ENCODE assay signal across 8 mouse cellular contexts in genomic region chr7:79535251-79536111, GRCm38 (mm10).
DNase-seq lines count a peak whose midpoint lies in the region; ATAC-seq lines count a peak whose summit lies in the region.

No protein-coding gene starts in this region.

- H3K9me3 ChIP-seq in limb, embryonic 13.5 days, result no peaks in the 10 kb centered on the region
- H3K9me3 ChIP-seq in neural tube, embryonic 14.5 days (ENCODE audit: control insufficient read depth, low read length), result no peaks in the 10 kb centered on the region

- H3K4me1 ChIP-seq in limb, embryonic 13.5 days, result peaks cover 18% of the 10 kb centered on the region
- peaks cover 24% of the 10 kb centered on the region; the same call in 1 of the 2 replicates for H3K4me1 ChIP-seq in neural tube, embryonic 14.5 days (ENCODE audit: control insufficient read depth, insufficient read depth, low read length)

- H3K4me3 ChIP-seq in limb, embryonic 13.5 days, result peak overlapping the region; percentile 44
- H3K4me3 ChIP-seq in neural tube, embryonic 14.5 days (ENCODE audit: low read depth, low read length), result peak overlapping the region; percentile 59

- peak; percentile 24; the same call in 1 of the 2 replicates for ATAC-seq in limb, embryonic 13.5 days (ENCODE audit: low FRiP score, low read depth)
- peak; percentile 65 for ATAC-seq in neural tube, embryonic 14.5 days (ENCODE audit: low read depth)
- no peak; the same call in 1 of the 2 replicates for ATAC-seq in granulocyte monocyte progenitor cell, adult 5-6 weeks (replicated peaks; ENCODE audit: poor library complexity, severe bottlenecking)

- H3K36me3 ChIP-seq in limb, embryonic 13.5 days, result no peaks in the 10 kb centered on the region
- 0 out of 2 replicates have a peak, but pooled peaks cover 5% of the 10 kb centered on the region for H3K36me3 ChIP-seq in neural tube, embryonic 14.5 days (ENCODE audit: control insufficient read depth, insufficient read depth, low read length)

- H3K4me2 ChIP-seq in limb, embryonic 13.5 days (replicated peaks), result peak overlapping the region; percentile 72
- H3K4me2 ChIP-seq in neural tube, embryonic 14.5 days (ENCODE audit: low read depth, low read length), result peak overlapping the region; percentile 84

- peak overlapping the region; percentile 48 for H3K9ac ChIP-seq in limb, embryonic 13.5 days
- H3K9ac ChIP-seq in neural tube, embryonic 14.5 days (replicated peaks; ENCODE audit: low read depth, low read length), result peak overlapping the region; percentile 93

- H3K27me3 ChIP-seq in limb, embryonic 13.5 days, result peaks cover 100% of the 10 kb centered on the region
- no peaks in the 10 kb centered on the region; the same call in 1 of the 2 replicates for H3K27me3 ChIP-seq in neural tube, embryonic 14.5 days (ENCODE audit: control insufficient read depth, insufficient read depth, low read length)

- whole genome bisulfite sequencing in limb, embryonic 13.5 days, result under 1% methylated on average over 46 of the region's 66 CpGs
- WGBS in neural tube, embryonic 14.5 days, result under 1% methylated on average over 54 of the region's 66 CpGs

- H3K27ac ChIP-seq in limb, embryonic 13.5 days, result no peak overlapping the region
- peak overlapping the region; percentile 97 for H3K27ac ChIP-seq in neural tube, embryonic 14.5 days (ENCODE audit: low read depth, low read length)

- DNase-seq in adrenal gland, postnatal 10 days, result peak; percentile 35
- no peak for DNase-seq in adrenal gland, postnatal 4 days (ENCODE audit: low spot score in 2 of 2)
- peak; percentile 14 to 15 for DNase-seq in thymus, adult 18-20 months
- DNase-seq in thymus, postnatal 0 days (ENCODE audit: low spot score), result no peak
- peak; percentile 46 for DNase-seq in heart, postnatal 4 days

Comparison
In these comparisons a context has a peak if more than half of its experiments do, and no peak if none do; other contexts are left out.
1. DNase-seq: peak in adrenal gland, postnatal 10 days (single experiment), thymus, adult 18-20 months (2 of 2) and heart, postnatal 4 days (single experiment); none in adrenal gland, postnatal 4 days (0 of 2) and thymus, postnatal 0 days (single experiment).